Mouse (Mus musculus) G1E (cell line): ENCODE data around the gene Rnf149.

ENCODE experiments used
- CTCF ChIP-seq: IDR thresholded peaks from 2 replicates; pipeline ENCODE4 v1.5.1; 2012; ENCODE audit warnings: low read depth, low read length, inconsistent platforms, mixed read lengths
- TAL1 ChIP-seq: conservative IDR thresholded peaks from 2 replicates; pipeline ENCODE4 v1.6.1; 2012; ENCODE audit warnings: low read depth, low read length, inconsistent platforms, mixed read lengths

- TF ChIP-seq CTCF (no peak), TAL1 (no peak)
Measured at GRCm38 (mm10) chr1:39585416-39585815, 8.2 kb upstream of the Rnf149 start.
